Mouse (Mus musculus) right cerebral cortex, adult 18-20 months (tissue): Measurements from ENCODE around the gene Rprml.
A peak's percentile ranks its signal among the peaks of the same experiment; 100 is the strongest.

Experiments
- DNase-seq: peaks from one replicate; pipeline ENCODE4 v3.0.0; 2022; ENCODE audit warnings: mixed read lengths

Rprml gene

GRCm38 (mm10) chr11:103665695-103666094, 16.3 kb downstream of the Rprml start:
- DNase-seq = peak; percentile 34

GRCm38 (mm10) chr11:103666181-103666906, 17.0 kb downstream of the Rprml start:
- DNase-seq = peak; percentile 96

GRCm38 (mm10) chr11:103666907-103667426, 17.6 kb downstream of the Rprml start:
- DNase-seq = no peak

- peak; percentile 86 for DNase-seq
Observed at GRCm38 (mm10) chr11:103675556-103675955, 26.2 kb downstream of the Rprml start.

GRCm38 (mm10) chr11:103677042-103677441, 27.7 kb downstream of the Rprml start:
- DNase-seq = peak; percentile 45

GRCm38 (mm10) chr11:103683667-103684334, 34.4 kb downstream of the Rprml start:
- DNase-seq = no peak

GRCm38 (mm10) chr11:103685261-103685736, 35.9 kb downstream of the Rprml start:
- DNase-seq = peak; percentile 50

- no peak for DNase-seq
Observed at GRCm38 (mm10) chr11:103686706-103687105, 37.3 kb downstream of the Rprml start.

- DNase-seq = no peak
Observed at GRCm38 (mm10) chr11:103688271-103688979, 39.1 kb downstream of the Rprml start.

GRCm38 (mm10) chr11:103688980-103689378, 39.6 kb downstream of the Rprml start:
- no peak for DNase-seq

GRCm38 (mm10) chr11:103691036-103691435, 41.7 kb downstream of the Rprml start:
- no peak for DNase-seq

- no peak for DNase-seq
Observed at GRCm38 (mm10) chr11:103693241-103693640, 43.9 kb downstream of the Rprml start.

- peak; percentile 13 for DNase-seq
Observed at GRCm38 (mm10) chr11:103696851-103697564, 47.6 kb downstream of the Rprml start.

- peak; percentile 91 for DNase-seq
Observed at GRCm38 (mm10) chr11:103697565-103698176, 48.3 kb downstream of the Rprml start, which contains the start of gene Gosr2. Gosr2 (minus strand) TSS chr11:103697898.

- no peak for DNase-seq
Observed at GRCm38 (mm10) chr11:103698226-103698625, 48.9 kb downstream of the Rprml start.
